Mouse (Mus musculus): ENCODE results near the gene Aifm1.

- TF ChIP-seq POLR2A (IDR thresholded peaks at IDR 0.05; ENCODE audit: borderline replicate concordance, insufficient read depth, low read length) (peak; percentile 19; the same call in 1 of the 2 replicates), CTCF (IDR thresholded peaks at IDR 0.05; ENCODE audit: borderline replicate concordance, insufficient read depth, low read depth, low read length) (no peak)
These were observed 4.9 kb upstream of the Aifm1 start for GRCm38 (mm10) chrX:48518211-48518807.

All from cerebellum, adult 2 months (tissue).